Mouse (Mus musculus): ENCODE results near the gene Cldn14. TPM values are rescaled to one million over a fixed set of nuclear protein-coding genes. Genes with fewer than 3 reads are reported as not detected.

Gene Cldn14
- total and polyA plus RNA-seq, 3 experiments: not detected

DNA sequence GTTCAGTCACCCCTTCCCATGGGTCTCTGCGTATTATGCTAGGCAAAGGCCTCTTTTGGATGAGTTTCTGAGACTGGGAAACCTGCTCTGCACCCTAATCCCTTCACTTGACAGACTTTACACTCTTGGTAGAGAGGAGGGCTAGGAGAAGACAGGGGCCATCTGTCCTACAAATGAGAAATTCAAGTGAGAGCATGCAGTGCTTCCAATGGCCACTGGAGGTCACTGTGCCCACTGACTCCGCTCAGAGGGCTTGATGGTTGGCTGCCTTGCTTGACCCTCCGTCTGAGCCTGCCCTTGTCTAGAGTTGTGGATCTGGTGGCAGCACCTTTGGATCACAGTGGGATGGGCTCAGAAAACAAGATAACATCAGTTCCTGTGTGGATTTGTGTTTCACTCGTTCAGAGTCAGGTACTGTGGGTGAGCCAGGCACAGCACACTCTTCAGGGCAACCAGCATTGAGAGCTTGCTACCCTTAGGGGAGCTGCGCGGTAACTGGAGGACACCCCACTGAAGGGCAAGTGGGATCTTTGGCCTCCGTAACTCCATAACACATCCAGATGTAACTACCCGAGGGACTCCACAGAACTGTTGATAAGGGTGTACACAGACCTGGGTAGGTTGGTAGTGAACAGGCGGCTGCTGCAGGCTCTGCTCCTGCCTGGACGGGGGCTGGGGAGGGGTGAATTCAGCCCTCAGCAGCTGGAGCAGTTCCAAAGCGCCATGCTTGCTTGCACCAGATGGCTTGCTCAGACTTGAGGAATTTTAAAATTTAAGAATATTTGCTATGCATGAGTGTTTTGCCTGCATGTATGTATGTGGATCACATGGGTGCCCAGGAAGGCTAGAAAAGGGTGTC, 102.3 kb downstream of the Cldn14 start:
- Histone ChIP-seq H3K79me2 (replicated peaks; ENCODE audit: control insufficient read depth, insufficient read depth, low read length) (no peaks in the 10 kb centered on the region), H3K4me3 (no peak overlapping the region), H3K9ac (ENCODE audit: low read depth, low read length) (no peak overlapping the region), H3K27ac (no peak overlapping the region), H3K36me3 (ENCODE audit: control insufficient read depth, insufficient read depth, low read length) (no peaks in the 10 kb centered on the region), H3K4me1 (ENCODE audit: control insufficient read depth, insufficient read depth, low read length) (no peaks in the 10 kb centered on the region), H3K27me3 (ENCODE audit: control insufficient read depth, insufficient read depth, low read length) (no peaks in the 10 kb centered on the region)
- peak; percentile 39 to 67 for DNase-seq
- TF ChIP-seq EP300 (IDR thresholded peaks at IDR 0.05; ENCODE audit: insufficient read depth, low read depth, low read length) (no peak), CTCF (IDR thresholded peaks at IDR 0.05) (peak; percentile 94)
- intact Hi-C loops (cut with DNase I): no loop called here
- WGBS: 66% methylated on average over 11 of the region's 11 CpGs

- intact Hi-C loops (cut with DNase I): no loop called here
- Histone ChIP-seq H3K79me2 (replicated peaks; ENCODE audit: control insufficient read depth, insufficient read depth, low read length) (no peaks in the 10 kb centered on the region), H3K27ac (no peak overlapping the region), H3K36me3 (ENCODE audit: control insufficient read depth, insufficient read depth, low read length) (no peaks in the 10 kb centered on the region), H3K4me1 (ENCODE audit: control insufficient read depth, insufficient read depth, low read length) (no peaks in the 10 kb centered on the region), H3K9ac (ENCODE audit: low read depth, low read length) (no peak overlapping the region), H3K4me3 (no peak overlapping the region), H3K27me3 (ENCODE audit: control insufficient read depth, insufficient read depth, low read length) (no peaks in the 10 kb centered on the region)
- TF ChIP-seq POLR2A (IDR thresholded peaks at IDR 0.05; ENCODE audit: insufficient read depth, low read depth, low read length) (no peak), CTCF (IDR thresholded peaks at IDR 0.05) (0 out of 2 replicates have a peak, but pooled peaks have one; percentile 3), EP300 (IDR thresholded peaks at IDR 0.05; ENCODE audit: insufficient read depth, low read depth, low read length) (no peak)
- 88% methylated on average over 6 of the region's 6 CpGs for WGBS
- DNase-seq: no peak
Measured at GRCm38 (mm10) chr16:93903027-93903426, 105.6 kb downstream of the Cldn14 start.

DNA sequence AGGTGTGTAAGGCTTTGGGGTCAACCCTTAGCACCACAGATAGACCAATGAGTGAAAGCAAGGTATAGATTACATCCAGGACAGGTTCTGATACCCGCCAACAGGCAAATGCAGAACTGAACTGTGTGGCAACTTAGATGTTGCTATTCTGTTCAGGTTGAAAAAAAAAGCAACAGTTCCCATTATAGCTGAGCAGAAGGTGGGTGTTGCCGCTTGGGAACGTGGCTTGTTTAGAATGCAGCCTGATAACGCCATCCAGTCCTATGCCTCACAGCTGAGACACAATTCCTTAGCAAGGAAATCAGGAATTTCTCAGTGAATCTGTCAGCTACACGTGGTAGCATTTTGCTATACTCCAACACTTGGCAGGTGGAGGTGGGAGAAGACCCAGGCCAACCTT, 115.4 kb downstream of the Cldn14 start:
- DNase-seq: no peak
- no peaks in the 10 kb centered on the region for H3K79me2 ChIP-seq (replicated peaks; ENCODE audit: control insufficient read depth, insufficient read depth, low read length)
- intact Hi-C loops (cut with DNase I): no loop called here
- H3K4me3 ChIP-seq: no peak overlapping the region
- no peaks in the 10 kb centered on the region for H3K4me1 ChIP-seq (ENCODE audit: control insufficient read depth, insufficient read depth, low read length)
- H3K9ac ChIP-seq (ENCODE audit: low read depth, low read length): no peak overlapping the region
- H3K27ac ChIP-seq: no peak overlapping the region
- no peak for TF ChIP-seq POLR2A (IDR thresholded peaks at IDR 0.05; ENCODE audit: insufficient read depth, low read depth, low read length)
- no peak for TF ChIP-seq CTCF (IDR thresholded peaks at IDR 0.05)
- no peak for TF ChIP-seq EP300 (IDR thresholded peaks at IDR 0.05; ENCODE audit: insufficient read depth, low read depth, low read length)
- H3K36me3 ChIP-seq (ENCODE audit: control insufficient read depth, insufficient read depth, low read length): no peaks in the 10 kb centered on the region
- 80% methylated on average over 5 of the region's 5 CpGs for WGBS
- H3K27me3 ChIP-seq (ENCODE audit: control insufficient read depth, insufficient read depth, low read length): no peaks in the 10 kb centered on the region

DNA sequence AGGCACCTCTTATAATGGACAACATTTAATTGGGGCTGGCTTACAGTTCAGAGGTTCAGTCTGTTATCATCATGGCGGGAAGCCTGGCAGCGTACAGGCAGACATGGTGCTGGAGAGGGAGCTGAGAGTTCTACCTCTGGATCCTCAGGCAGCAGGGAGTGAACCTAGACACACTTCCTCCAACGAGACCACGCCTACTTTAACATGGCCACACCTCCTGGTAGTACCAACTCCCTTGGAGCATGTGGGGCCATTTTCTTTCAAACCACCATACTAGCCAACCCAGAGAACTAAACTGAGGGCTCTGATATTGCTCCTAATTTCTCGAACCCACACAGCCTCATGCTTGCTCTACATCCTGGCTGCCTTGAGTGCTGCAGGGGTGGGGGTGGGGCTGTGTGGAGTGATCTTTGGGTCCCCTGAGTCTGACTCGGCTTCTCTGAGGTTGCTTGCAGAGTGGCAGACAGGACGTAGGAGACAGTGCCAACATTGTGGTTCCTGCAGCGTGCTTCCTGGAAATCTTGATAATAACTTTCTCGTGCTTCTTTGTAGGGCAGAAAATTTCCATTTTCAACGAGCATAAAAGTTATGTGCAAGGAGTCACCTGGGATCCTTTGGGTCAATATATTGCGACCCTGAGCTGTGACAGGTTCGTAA, 117.6 kb downstream of the Cldn14 start:
- 68% methylated on average over 12 of the region's 12 CpGs for WGBS
- Histone ChIP-seq H3K27me3 (ENCODE audit: control insufficient read depth, insufficient read depth, low read length) (no peaks in the 10 kb centered on the region), H3K79me2 (replicated peaks; ENCODE audit: control insufficient read depth, insufficient read depth, low read length) (no peaks in the 10 kb centered on the region), H3K36me3 (ENCODE audit: control insufficient read depth, insufficient read depth, low read length) (no peaks in the 10 kb centered on the region), H3K27ac (no peak overlapping the region), H3K4me3 (no peak overlapping the region), H3K4me1 (ENCODE audit: control insufficient read depth, insufficient read depth, low read length) (no peaks in the 10 kb centered on the region), H3K9ac (ENCODE audit: low read depth, low read length) (no peak overlapping the region)
- no peak for DNase-seq
- TF ChIP-seq EP300 (IDR thresholded peaks at IDR 0.05; ENCODE audit: insufficient read depth, low read depth, low read length) (no peak), CTCF (IDR thresholded peaks at IDR 0.05) (no peak), POLR2A (IDR thresholded peaks at IDR 0.05; ENCODE audit: insufficient read depth, low read depth, low read length) (no peak)
- intact Hi-C loops (cut with DNase I): no loop called here

DNA sequence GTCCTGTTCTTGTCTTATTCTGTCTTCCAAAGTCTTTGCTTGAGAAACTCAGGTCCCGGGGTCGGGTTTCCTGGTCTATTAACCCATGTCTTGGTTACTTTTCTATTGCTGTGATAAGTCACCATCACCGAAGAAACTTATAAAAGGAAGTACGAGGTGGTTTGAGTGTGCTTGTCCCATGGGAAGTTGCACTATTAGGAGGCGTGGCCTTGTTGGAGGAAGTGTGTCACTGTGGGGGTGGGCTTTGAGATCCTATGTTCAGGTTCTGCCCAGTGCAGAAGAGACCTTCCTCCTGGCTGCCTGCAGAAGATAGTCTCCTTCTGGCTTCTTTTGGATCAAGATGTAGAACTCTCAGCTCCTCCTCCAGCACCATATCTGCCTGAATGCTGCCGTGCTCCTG, 120.2 kb downstream of the Cldn14 start:
- no peak overlapping the region for H3K27ac ChIP-seq
- TF ChIP-seq EP300 (IDR thresholded peaks at IDR 0.05; ENCODE audit: insufficient read depth, low read depth, low read length) (no peak), CTCF (IDR thresholded peaks at IDR 0.05) (no peak), POLR2A (IDR thresholded peaks at IDR 0.05; ENCODE audit: insufficient read depth, low read depth, low read length) (no peak)
- H3K4me3 ChIP-seq: no peak overlapping the region
- no peak overlapping the region for H3K9ac ChIP-seq (ENCODE audit: low read depth, low read length)
- no peak for DNase-seq
- intact Hi-C loops (cut with DNase I): loop anchor here (10.0 kb wide), 1 partner anchor 174 kb away; the partner anchor contains the start of gene Dop1b
- no peaks in the 10 kb centered on the region for H3K27me3 ChIP-seq (ENCODE audit: control insufficient read depth, insufficient read depth, low read length)
- H3K79me2 ChIP-seq (replicated peaks; ENCODE audit: control insufficient read depth, insufficient read depth, low read length): no peaks in the 10 kb centered on the region
- no peaks in the 10 kb centered on the region for H3K4me1 ChIP-seq (ENCODE audit: control insufficient read depth, insufficient read depth, low read length)
- H3K36me3 ChIP-seq (ENCODE audit: control insufficient read depth, insufficient read depth, low read length): no peaks in the 10 kb centered on the region
- WGBS: 79% methylated on average over 6 of the region's 6 CpGs

DNA sequence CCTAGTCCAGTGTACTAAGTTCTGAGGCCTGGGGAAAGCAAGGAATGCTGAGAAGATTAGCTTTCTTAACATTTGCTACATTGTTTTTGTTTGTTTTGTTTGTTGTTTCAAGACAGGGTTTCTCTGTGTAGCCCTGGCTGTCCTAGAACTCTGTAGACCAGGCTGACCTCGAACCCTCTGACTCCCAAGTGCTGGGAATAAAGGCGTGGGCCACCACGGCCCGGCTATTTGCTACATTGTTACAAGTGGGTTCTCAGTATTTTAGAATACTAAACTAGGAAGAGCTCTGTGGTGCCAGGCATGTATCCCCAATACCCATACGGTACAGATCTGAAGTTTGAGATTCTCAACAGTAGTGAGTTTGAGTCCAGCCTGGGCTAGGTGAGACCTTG, 123.9 kb downstream of the Cldn14 start:
- Histone ChIP-seq H3K4me3 (peak overlapping the region; percentile 81; the same call in 1 of the 2 replicates), H3K27me3 (ENCODE audit: control insufficient read depth, insufficient read depth, low read length) (no peaks in the 10 kb centered on the region), H3K79me2 (replicated peaks; ENCODE audit: control insufficient read depth, insufficient read depth, low read length) (no peaks in the 10 kb centered on the region), H3K36me3 (ENCODE audit: control insufficient read depth, insufficient read depth, low read length) (no peaks in the 10 kb centered on the region), H3K27ac (no peak overlapping the region), H3K4me1 (ENCODE audit: control insufficient read depth, insufficient read depth, low read length) (peaks cover 2% of the 10 kb centered on the region; the same call in 1 of the 2 replicates), H3K9ac (ENCODE audit: low read depth, low read length) (no peak overlapping the region)
- intact Hi-C loops (cut with DNase I): loop anchor here (5.0 to 10.0 kb wide), 2 partner anchors 52 to 170 kb away; partner anchors contain the start of genes Dop1b and Morc3
- TF ChIP-seq CTCF (IDR thresholded peaks at IDR 0.05): no peak
- TF ChIP-seq POLR2A (IDR thresholded peaks at IDR 0.05; ENCODE audit: insufficient read depth, low read depth, low read length): no peak
- TF ChIP-seq EP300 (IDR thresholded peaks at IDR 0.05; ENCODE audit: insufficient read depth, low read depth, low read length): no peak
- WGBS: 63% methylated on average over 5 of the region's 5 CpGs
- DNase-seq: no peak

Measured in heart, adult 2 months (tissue).